Mouse (Mus musculus) forebrain, embryonic 16.5 days (tissue): ENCODE measurements around the gene Znhit3. TPM values are rescaled to one million over a fixed set of nuclear protein-coding genes. Genes with fewer than 3 reads are reported as not detected.

Experiments
- ATAC-seq: fragments of 200-750 bp; cut with Nextera tagmentation; 2 replicates; pipeline ENCODE4 v1.8.0; 2017; ENCODE audit warnings: mild to moderate bottlenecking, moderate library complexity
- H3K27ac ChIP-seq: fragments of 300-500 bp; sonication (generic); 2 replicates; pipeline ENCODE4 v1.5.1; 2014; ENCODE audit warnings: low read length, control low read depth
- H3K27me3 ChIP-seq: fragments of 300-500 bp; sonication (generic); replicated peaks from 2 replicates; pipeline ENCODE4 v1.6.1; 2014; ENCODE audit warnings: low read length; ENCODE audit not compliant: control insufficient read depth, insufficient read depth
- H3K36me3 ChIP-seq: fragments of 300-500 bp; sonication (generic); 2 replicates; pipeline ENCODE4 v1.6.1; 2014; ENCODE audit not compliant: control insufficient read depth, insufficient read depth
- H3K4me1 ChIP-seq: fragments of 300-500 bp; sonication (generic); replicated peaks from 2 replicates; pipeline ENCODE4 v1.6.1; 2014; ENCODE audit warnings: low read length; ENCODE audit not compliant: control insufficient read depth, insufficient read depth
- H3K4me2 ChIP-seq: fragments of 300-500 bp; sonication (generic); 2 replicates; pipeline ENCODE4 v1.6.1; 2014; ENCODE audit warnings: mild to moderate bottlenecking, low read length, control low read depth
- H3K4me3 ChIP-seq: fragments of 300-500 bp; sonication (generic); replicated peaks from 2 replicates; pipeline ENCODE4 v1.5.1; 2014; ENCODE audit warnings: mild to moderate bottlenecking, low read length, control low read depth
- H3K9ac ChIP-seq: fragments of 300-500 bp; sonication (generic); replicated peaks from 2 replicates; pipeline ENCODE4 v1.6.1; 2014; ENCODE audit warnings: low read depth, low read length, control low read depth
- H3K9me3 ChIP-seq: fragments of 300-500 bp; sonication (generic); 2 replicates; pipeline ENCODE4 v1.6.1; 2016; ENCODE audit warnings: low read length; ENCODE audit not compliant: control insufficient read depth
- WGBS: fragments of 180-500 bp; shearing (Covaris S2); extraction: QIAGEN DNeasy Blood & Tissue Kit; methylation state at CpG from one replicate; pipeline ENCODE4 v1.1.7; 2014; 5-methylcytosine and 5-hydroxymethylcytosine counted together
- polyA plus RNA-seq: library from polyadenylated mRNA; unstranded; fragments of >200 nt; fragmentation: Nextera tagmentation; extraction: Ambion mirVana; gene quantifications from 2 replicates; pipeline ENCODE4 v1.2.1, GENCODE M21; 2015

The Znhit3 gene
- polyA plus RNA-seq: 60.8 and 66.9 TPM in 2 replicates

DNA sequence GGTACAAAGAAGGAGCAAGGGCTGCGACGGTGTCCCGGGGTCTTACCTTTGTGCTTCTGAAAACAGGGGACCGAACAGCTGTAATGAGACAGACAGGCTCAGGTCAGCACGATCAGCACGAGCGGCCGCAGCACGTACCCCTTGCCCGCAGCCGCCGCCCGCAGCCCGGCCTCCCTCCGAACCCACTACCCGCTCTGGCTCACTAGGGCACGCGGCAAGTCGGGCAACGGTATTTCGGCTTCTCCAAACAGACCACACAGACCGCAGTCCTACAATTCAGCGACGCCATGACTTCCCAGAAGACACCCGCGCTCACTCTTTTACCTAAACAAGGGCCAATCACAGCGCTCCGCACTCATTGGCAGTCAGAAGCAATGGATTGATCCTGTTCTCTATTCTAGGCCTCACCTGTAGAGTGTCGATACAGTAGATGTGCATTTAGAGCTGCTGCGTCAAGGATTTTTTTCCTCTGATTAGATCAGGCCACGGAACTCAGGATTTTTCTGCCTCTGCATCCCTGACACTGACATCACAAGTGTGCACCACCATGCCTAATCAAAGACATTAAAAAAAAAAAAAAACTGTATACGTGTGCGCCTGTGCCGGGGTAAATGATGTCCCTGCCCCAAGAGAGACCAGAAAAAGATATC is at the start of gene Znhit3:
Znhit3 (minus strand) TSS at position 314 of the 650 bp plus-strand sequence.
- H3K36me3 ChIP-seq: peaks cover 12% of the 10 kb centered on the region
- H3K9ac ChIP-seq: peak within 1 kb of the TSS; percentile 60
- ATAC-seq: peak; percentile 96
- H3K4me2 ChIP-seq: peak within 1 kb of the TSS; percentile 73
- peaks cover 18% of the 10 kb centered on the region for H3K4me1 ChIP-seq
- no peak within 1 kb of the TSS for H3K27ac ChIP-seq
- H3K9me3 ChIP-seq: no peaks in the 10 kb centered on the region
- H3K27me3 ChIP-seq: no peaks in the 10 kb centered on the region
- 3% methylated on average over 34 of the region's 34 CpGs for WGBS
- H3K4me3 ChIP-seq: peak within 1 kb of the TSS; percentile 63

DNA sequence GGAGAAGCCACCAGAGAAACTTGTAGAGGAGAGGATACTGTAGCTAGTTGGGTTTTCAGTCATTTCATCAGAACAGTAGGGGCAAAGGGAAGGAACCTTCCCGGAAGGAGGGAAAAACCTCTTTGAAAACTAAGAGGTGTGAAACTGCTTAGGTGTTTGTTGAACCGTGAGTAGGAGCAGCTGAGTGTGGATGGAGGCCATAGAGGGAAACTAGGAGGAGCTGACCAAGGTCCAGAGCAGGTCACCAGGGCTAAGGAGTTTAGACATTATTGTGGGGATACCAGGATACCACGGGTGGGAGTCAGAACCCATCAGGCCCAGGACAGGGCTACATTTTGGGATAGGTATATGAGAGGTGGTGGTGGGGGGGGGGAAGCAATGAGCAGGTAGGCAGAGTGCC is 47.4 kb upstream of the Znhit3 start:
- no peak for ATAC-seq

GRCm38 (mm10) chr11:84962536-84962935 is 46.4 kb upstream of the Znhit3 start:
- WGBS: 90% methylated on average over 4 of the region's 4 CpGs
- peaks cover 28% of the 10 kb centered on the region for H3K27me3 ChIP-seq

More for the DNA sequence above, 47.4 kb upstream of the Znhit3 start:
- Histone ChIP-seq H3K4me2 (no peak overlapping the region), H3K27ac (no peak overlapping the region), H3K9me3 (no peaks in the 10 kb centered on the region), H3K9ac (no peak overlapping the region), H3K36me3 (no peaks in the 10 kb centered on the region), H3K27me3 (peaks cover 18% of the 10 kb centered on the region), H3K4me1 (peaks cover 5% of the 10 kb centered on the region; the same call in 1 of the 2 replicates), H3K4me3 (no peak overlapping the region)
- 89% methylated on average over 3 of the region's 3 CpGs for WGBS

GRCm38 (mm10) chr11:84961571-84961970 is 45.4 kb upstream of the Znhit3 start:
- no peak overlapping the region for H3K4me2 ChIP-seq
- 83% methylated on average over 4 of the region's 4 CpGs for WGBS
- no peak overlapping the region for H3K27ac ChIP-seq
- no peaks in the 10 kb centered on the region for H3K9me3 ChIP-seq
- H3K9ac ChIP-seq: no peak overlapping the region
- ATAC-seq: no peak
- peaks cover 33% of the 10 kb centered on the region for H3K27me3 ChIP-seq
- H3K36me3 ChIP-seq: no peaks in the 10 kb centered on the region
- H3K4me3 ChIP-seq: no peak overlapping the region
- H3K4me1 ChIP-seq: peaks cover 14% of the 10 kb centered on the region

More at GRCm38 (mm10) chr11:84962536-84962935, 46.4 kb upstream of the Znhit3 start:
- Histone ChIP-seq H3K4me3 (no peak overlapping the region), H3K27ac (no peak overlapping the region), H3K4me2 (no peak overlapping the region), H3K36me3 (no peaks in the 10 kb centered on the region), H3K4me1 (peaks cover 12% of the 10 kb centered on the region), H3K9ac (no peak overlapping the region), H3K9me3 (no peaks in the 10 kb centered on the region)
- no peak for ATAC-seq

GRCm38 (mm10) chr11:84960780-84961179 is 44.6 kb upstream of the Znhit3 start:
- Histone ChIP-seq H3K4me3 (no peak overlapping the region), H3K9me3 (no peaks in the 10 kb centered on the region), H3K4me1 (peaks cover 14% of the 10 kb centered on the region), H3K27me3 (peaks cover 41% of the 10 kb centered on the region), H3K9ac (no peak overlapping the region), H3K4me2 (no peak overlapping the region), H3K27ac (no peak overlapping the region), H3K36me3 (no peaks in the 10 kb centered on the region)
- WGBS: 73% methylated on average over 6 of the region's 6 CpGs
- ATAC-seq: no peak

DNA sequence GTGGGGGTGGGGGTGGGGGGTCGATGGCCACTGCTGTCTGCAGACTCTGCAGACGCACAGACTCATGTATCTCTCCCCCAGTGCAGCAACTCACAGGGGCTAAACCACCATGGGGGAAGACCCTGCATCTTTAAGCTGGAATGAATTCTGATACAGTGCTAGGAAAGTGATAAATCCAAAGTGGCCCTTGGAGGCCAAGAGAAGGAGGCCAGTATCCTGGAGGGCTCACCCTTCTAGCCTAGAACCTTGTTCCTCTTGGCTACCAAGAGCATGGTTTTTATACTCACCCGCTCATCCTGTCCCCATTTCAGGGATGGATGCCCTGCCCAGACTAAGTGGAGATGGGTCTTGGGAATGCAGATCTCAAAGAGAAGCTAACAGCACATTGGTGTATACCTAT is 44.1 kb upstream of the Znhit3 start:
- Histone ChIP-seq H3K36me3 (no peaks in the 10 kb centered on the region), H3K4me2 (no peak overlapping the region), H3K9ac (no peak overlapping the region), H3K4me1 (peaks cover 14% of the 10 kb centered on the region), H3K4me3 (no peak overlapping the region), H3K27ac (no peak overlapping the region), H3K9me3 (no peaks in the 10 kb centered on the region), H3K27me3 (peaks cover 41% of the 10 kb centered on the region)
- 37% methylated on average over 3 of the region's 3 CpGs for WGBS
- ATAC-seq: no peak

DNA sequence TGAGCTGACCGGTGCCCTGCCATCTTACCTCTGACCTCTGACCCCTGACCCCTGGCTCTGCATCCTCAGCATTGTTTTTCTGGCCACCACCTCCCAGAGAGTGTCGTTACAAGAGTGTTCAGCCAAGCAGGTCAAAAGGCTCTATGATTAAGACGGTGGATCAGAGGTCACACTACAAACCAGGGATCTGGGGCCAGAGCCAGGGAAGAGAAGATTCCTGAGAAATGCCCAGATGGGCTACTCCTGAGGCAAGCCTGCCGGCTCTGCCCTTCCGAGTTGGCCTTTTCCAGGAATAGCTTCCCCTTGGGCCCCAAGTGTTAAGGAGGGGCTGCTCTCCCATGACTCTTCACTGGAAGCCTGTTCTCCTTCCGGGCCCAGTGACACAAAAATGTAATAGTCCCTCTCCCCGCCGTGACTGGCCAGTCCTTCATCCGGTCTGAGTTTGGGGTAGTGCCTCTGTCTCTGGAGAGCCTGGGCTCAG is 43.6 kb upstream of the Znhit3 start:
- Histone ChIP-seq H3K9ac (no peak overlapping the region), H3K4me1 (peaks cover 14% of the 10 kb centered on the region), H3K9me3 (no peaks in the 10 kb centered on the region), H3K27ac (no peak overlapping the region), H3K27me3 (peaks cover 44% of the 10 kb centered on the region), H3K36me3 (no peaks in the 10 kb centered on the region), H3K4me2 (no peak overlapping the region), H3K4me3 (no peak overlapping the region)
- no peak for ATAC-seq
- WGBS: 5% methylated on average over 9 of the region's 9 CpGs

DNA sequence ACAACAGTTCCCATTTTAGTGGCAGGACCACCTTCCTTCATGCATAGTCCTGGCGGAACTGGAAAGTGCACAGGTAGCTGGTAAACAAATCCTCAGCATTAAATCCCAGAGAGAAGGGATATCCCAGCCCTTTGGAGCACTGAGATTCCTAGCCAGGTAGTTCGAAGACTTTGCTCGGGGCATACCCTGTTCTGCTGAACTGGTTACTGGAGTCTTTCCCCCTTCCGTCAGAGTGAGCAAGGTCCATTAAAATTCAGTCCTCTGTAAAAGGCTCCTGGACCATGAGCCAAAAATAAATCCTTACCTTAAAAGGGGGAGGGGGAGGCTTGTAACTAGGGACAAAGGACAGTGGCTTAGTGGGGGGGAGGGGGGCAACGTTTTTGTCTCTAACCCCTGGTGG is 43.0 kb upstream of the Znhit3 start:
- Histone ChIP-seq H3K27ac (no peak overlapping the region), H3K27me3 (peaks cover 44% of the 10 kb centered on the region), H3K4me1 (peaks cover 14% of the 10 kb centered on the region), H3K9me3 (no peaks in the 10 kb centered on the region), H3K4me2 (no peak overlapping the region), H3K9ac (no peak overlapping the region), H3K4me3 (no peak overlapping the region), H3K36me3 (no peaks in the 10 kb centered on the region)
- WGBS: 20% methylated on average over 5 of the region's 5 CpGs
- no peak for ATAC-seq

GRCm38 (mm10) chr11:84958271-84958630 is 42.1 kb upstream of the Znhit3 start:
- H3K9ac ChIP-seq: no peak overlapping the region
- no peaks in the 10 kb centered on the region for H3K36me3 ChIP-seq
- WGBS: under 1% methylated on average over 11 of the region's 11 CpGs
- no peak overlapping the region for H3K27ac ChIP-seq
- H3K4me3 ChIP-seq: peak overlapping the region; percentile 36
- H3K4me1 ChIP-seq: peaks cover 14% of the 10 kb centered on the region
- H3K4me2 ChIP-seq: peak overlapping the region; percentile 53
- no peak for ATAC-seq
- peaks cover 44% of the 10 kb centered on the region for H3K27me3 ChIP-seq
- no peaks in the 10 kb centered on the region for H3K9me3 ChIP-seq
